Mouse (Mus musculus) lung, postnatal 14 days (tissue): Measurements from ENCODE around the gene Abhd4.
A peak's percentile ranks its signal among the peaks of the same experiment; 100 is the strongest.
"Not testable (repeated sequence)": the region's sequence is repeated elsewhere in the genome, so short reads cannot be mapped to it uniquely, and the experiment has no call there.

ENCODE experiments used
- DNase-seq: peaks from one replicate; pipeline ENCODE4 v3.0.0; 2021

Abhd4 gene

DNA sequence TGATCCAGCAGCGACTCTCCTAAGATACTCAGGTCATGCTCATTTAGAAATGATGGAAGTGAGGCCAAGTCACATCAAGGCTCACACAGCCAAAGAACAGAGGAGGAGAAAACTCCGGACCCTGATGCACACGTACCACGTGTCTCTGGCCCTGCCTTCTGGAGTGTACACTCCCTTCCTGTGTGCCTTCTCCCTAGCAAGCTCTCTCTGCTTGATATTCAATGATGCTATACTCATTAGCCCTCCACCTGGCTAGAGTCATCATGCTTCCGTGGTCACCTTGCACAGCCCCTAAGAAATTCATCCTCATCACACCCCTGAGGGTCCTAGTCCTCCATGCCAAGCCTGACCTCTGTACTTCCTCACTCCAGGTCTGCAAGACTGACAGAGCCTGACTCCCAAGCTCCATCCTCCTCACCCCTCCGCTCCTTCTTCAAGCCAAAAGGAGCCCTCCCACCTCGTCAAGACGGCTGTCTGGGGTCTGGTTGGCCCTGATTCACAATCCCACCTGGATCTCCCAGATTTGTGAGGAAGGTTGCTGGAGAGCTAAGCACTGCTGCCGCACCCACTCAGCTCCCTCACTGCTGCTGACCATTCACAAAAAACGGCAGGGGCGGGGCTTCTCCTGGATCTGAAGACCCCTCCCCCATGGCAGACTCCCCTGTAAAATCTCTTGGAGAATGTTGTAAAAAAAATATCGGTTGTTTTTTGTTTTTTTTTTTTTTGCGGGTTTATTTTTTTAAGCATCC, 30.5 kb upstream of the Abhd4 start:
- DNase-seq = no peak

DNA sequence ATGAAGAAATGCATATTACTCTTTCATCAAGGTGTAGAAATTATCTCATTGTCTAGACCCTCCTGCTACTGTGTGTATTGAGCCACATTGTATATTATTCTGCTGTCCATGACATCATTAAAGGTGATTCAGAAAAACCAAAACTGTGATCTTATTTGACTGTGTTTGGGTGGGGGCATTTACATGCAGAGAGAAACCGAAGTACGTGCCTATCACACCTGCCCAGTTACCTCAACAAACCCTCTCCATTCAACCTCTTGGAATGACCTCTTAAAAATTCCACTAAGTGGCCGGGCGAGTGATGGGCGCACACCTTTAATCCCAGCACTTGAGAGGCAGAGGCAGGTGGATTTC, 29.9 kb upstream of the Abhd4 start:
- DNase-seq = no peak

DNA sequence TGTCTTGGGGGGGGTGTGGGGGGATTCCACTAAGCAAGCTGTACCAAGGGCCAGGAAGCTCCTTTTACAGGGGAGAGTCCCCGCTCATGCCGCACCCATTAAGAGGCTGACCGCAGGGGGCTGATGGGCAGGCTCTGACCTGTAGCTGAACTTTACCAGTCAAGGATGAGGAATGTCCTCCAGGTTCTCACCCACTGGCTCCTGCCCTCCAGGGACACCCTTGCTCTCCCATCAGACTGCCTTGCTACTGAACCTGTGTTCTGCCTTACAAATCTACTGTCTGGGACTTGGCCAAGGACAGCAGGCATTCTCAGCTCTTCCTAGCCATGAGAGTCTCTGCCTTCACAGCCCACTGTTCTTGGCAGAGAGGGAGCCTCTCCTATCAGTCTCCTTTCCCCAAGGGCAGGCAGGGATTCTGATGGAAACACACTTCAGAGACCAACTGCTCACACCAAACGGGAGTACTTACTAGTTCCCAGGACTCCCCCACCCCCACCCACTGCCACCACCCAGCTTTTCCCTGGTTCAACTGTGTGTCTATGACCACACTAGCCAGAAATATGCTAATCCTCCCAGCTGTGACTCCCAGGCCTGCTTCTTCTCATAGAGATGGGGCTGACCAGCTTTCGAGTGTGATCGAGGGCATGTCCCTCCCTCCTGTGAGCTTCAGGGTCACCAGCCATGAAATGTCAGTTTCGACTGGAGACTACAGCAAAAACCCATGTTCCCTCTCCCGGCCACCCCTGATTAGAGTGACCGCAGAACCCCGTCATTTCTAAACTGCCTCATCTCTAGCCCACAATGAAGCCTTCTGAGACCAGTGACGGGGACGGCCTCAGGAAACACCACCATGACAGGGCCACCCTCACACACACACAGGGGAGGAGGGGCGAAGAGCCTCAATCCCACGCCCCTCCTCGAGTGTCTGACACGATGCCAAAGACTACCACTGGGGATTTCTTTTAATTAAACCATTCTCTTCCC, 29.2 kb upstream of the Abhd4 start:
- no peak for DNase-seq

DNA sequence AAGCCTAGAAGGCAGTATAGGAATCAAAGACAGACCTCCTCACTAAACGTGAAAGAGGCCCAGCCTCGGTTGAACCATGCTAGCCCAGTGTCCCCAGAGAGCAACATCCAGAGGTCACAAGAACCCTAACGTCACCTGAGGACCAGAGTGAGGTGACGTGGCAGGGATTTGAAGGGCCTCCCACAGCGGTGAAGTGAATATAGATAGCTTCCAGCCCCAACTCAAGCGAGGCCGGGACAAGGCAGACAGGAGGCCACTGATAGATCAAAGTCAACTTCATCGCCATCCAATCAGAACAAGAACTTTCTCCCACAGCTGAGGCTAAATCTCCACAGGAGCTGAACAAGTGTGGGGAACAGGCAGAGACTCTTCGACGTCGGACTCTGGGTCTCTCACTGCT, 28.3 kb upstream of the Abhd4 start:
- DNase-seq = no peak

DNA sequence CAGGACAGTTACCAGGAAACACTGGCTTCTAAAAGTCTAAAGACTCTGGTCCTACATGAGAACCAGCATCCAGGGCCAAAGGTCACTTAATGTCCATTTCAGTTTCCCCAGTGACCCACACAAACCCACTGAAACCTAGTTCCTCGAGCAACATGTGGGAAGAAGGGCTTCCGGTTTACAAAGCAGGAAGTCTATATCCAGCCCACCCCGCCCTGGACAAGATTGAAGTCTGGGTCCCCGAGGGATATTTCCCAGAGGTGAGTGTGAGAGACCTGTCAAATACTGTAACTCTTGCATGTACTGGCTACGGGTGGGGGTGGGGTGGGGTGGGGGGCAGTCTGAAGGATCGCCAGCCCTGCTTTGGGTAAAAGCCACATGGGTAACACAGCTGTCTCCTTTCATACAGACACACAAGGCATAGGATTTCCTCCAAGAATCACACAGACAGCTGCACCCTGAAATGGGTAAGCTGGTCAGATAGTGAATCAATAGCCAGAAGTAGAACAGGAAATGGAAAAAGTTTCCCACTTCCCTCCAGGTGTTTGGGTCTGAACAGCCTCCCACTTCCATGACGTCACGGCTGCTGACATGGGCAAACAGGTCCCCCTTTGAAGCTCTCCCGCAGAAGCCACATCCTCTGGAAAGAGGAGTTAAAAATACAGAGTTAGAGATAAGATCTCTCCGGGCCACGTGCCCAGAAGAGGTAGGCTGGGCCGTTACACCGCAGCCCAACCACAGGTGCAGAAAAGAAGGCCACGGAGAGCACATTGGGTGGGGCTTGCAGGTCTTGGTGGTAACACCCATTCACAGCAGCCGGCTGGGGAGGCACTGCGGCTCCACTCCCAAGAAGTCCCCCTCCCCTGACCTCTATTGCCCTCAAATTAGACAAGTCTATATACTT, 26.8 kb upstream of the Abhd4 start:
- DNase-seq = peak; percentile 76

DNA sequence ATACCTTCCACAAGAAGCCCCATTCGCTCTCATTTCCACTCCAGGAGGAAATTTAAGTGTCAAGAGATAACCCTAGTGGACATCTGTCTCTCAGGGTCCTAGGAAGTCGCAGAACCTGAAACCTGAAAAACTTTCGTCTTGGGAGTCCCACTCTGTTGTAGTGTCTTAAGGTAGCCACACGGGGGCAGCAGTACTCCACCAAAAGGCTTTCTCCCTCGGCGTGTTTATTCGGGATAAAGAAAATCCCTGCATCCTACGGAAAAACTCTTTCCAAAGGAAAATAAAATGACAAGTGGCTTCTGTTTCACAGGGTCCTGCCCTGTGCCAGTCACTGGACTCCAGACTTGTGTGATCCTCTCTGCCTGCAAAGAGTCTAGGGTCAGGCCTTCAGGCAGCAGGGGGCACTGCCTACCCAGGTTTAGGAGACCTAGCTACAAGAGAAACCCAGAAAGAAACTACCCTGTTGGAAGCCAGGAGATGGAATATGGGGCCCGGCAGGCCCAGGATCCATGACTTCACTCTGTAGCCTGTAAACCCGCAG, 26.0 kb upstream of the Abhd4 start:
- peak; percentile 76 for DNase-seq

DNA sequence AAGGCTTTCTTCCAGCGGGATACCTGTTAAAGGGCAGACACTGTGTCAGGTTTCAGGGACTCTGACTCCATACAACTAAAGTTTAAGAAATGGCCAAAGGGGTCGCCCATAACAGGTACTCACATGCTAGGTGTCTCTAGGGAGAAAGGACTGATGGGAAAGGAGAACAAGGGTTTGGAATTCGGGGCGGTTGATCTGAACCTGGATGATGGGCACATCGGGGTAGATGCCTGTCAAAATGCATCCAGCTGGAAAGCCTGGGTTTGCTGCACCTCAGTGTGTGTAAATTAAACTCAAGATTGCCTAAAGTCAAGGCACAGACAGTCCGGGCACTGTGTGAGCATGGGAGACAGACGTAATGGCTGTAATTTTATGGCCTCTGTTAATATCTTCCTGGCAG, 25.5 kb upstream of the Abhd4 start:
- DNase-seq = no peak

DNA sequence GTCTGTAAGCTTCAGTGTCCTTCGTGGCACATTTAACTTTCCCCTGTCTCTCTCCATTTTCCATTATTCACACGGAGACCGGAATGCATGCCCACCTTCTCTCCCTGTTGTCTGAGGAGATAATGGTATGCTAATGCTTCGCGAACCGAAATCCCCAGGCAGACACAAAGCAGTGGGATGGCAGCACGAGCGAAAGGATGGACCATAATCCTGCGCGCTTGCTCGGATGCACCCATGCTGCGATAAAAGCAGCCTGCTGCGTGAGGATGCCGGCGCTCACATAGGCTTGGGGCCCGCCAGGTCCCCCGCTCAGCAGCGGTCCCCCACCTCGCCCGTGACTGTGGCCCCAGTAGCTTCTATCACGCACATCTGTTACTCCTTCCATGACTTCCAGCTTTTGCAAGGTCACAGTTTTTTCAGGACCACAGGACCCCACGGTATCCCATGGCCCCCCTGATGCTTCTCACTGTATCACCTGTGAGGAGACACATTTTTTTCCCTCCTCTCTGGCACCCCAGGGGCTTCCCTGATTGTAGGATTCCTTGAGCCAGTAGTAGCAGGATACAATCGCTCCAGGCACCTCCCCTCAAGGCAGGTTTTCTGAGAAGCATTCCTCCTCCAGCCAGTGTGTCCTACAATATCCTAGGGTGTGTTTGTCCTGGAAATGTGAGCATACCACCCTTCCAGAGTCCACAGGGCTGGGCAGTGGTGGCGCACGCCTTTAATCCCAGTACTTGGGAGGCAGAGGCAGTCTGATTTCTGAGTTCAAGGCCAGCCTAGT, 24.9 kb upstream of the Abhd4 start:
- no peak for DNase-seq

DNA sequence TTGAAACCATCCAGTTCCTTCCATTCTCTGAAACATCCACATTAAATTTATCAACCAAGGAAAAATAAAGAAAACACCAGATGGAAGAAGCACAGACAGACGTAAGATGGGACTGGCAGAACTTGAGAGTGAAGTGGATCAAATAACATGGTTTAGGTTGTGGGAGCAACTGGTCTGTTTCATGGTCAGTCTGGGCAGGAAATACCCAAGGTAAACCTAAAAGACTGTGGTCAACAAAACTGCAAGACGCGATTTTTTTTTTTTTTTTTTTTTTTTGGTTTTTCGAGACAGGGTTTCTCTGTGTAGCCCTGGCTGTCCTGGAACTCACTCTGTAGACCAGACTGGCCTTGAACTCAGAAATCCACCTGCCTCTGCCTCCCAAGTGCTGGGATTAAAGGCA, 24.1 kb upstream of the Abhd4 start:
- DNase-seq = not testable (repeated sequence)

DNA sequence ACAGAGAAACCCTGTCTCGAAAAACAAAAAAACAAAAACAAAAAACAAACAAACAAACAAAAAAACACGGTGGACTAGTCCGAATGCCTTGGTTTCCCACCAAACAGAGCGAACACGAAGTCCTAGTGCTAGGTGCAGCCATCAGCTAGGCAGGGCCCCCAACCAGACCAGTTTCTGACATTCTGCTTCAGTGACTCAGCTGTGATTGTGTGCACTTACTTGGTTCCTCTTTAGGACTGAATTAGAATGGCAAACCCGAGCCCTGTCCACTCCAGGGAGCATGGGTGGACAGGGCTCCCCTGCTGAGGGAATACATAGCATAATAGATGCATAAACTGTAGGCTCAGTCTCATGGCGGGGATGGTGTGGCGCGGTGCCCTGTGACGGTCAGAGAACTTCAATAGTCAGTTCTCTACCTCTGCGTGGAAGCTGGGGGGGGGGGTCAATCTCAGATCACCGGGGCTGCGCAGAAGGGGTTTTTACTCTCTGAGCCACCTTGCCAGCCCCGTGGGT, 23.3 kb upstream of the Abhd4 start:
- no peak for DNase-seq

DNA sequence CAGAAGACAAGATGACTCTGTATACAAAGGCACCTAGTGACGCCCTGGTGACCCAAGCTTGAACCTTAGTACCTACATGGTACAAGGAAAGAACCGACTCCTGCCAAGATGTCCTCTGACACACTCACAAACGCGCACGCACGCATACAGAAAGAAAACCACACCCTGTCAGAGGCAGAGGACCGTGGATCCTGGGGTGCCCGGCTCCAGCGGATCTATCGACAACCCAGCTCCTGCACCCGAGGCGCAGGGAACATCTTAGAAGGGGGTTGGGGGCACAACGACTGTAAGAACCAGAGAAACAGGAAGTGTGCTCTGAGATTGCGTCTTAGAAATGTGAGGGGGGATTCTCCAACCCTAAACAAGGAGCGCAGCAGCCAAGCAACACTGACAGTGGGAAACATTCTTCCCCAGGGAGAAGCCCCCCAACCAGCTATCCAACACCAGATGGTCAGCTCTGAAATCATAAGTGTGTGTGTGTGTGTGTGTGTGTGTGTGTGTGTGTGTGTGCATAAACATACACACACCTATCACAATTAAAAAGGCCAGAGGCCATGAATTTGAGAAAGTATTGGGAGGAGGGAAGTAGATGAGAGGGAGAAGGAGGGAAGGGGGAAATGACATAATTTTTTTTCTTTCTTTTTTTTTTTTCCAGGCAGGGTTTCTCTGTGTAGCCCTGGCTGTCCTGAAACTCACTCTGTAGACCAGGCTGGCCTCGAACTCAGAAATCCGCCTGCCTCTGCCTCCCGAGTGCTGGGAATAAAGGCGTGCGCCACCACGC, 22.6 kb upstream of the Abhd4 start:
- no peak for DNase-seq

DNA sequence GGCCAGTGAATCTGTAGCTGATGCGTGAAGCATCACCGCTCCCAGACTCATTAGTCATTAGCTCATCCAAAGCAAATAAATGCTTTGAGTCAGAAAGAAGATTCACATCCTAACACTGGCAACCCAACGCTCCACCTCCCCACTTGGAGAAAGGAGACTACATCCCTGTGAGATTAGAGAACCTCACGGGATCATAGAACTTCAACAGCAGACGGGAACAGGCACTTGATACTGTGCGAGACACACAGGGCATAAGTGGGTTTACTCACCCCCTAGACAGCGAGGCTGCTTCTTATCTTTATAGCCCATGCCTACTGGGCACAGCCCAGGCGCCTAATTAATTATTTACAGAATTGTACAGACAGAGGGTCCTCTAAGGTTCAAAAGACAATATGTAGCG, 21.8 kb upstream of the Abhd4 start:
- DNase-seq = no peak

DNA sequence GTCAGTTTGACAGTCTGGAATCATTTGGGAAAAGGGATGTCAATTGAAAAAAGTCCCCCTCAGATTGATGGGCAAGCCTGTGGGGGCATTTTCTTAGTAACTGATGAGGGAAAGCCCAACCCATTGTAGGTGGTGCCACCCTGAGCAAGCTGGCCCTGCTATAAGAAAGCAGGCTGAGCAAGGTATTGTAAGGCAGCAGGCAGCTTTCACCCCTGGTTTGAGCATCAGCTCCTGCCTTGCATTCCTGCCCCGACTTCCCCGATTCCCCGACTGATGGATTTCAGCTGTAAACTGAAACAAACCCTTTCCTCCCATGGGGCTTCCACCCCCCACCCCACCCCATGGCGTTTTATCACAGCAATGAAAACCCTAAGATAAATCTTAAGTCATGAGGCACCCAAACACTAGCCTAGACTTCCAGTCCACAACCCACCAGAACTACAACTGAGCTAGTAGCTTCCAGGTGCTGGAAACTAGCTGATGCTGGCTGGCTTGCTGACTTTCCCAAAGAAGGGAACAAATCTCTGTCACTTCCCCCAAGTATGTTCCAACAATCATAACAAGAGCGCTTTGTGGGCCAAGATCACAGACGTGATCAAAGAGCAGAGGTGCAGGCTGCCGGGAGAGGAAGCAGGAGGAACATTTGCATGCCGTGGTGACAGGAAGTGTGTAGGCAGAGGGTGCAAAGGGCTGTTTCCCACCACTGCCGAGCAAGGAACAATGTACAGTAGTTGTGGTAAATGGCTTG, 21.0 kb upstream of the Abhd4 start:
- peak; percentile 59 for DNase-seq

DNA sequence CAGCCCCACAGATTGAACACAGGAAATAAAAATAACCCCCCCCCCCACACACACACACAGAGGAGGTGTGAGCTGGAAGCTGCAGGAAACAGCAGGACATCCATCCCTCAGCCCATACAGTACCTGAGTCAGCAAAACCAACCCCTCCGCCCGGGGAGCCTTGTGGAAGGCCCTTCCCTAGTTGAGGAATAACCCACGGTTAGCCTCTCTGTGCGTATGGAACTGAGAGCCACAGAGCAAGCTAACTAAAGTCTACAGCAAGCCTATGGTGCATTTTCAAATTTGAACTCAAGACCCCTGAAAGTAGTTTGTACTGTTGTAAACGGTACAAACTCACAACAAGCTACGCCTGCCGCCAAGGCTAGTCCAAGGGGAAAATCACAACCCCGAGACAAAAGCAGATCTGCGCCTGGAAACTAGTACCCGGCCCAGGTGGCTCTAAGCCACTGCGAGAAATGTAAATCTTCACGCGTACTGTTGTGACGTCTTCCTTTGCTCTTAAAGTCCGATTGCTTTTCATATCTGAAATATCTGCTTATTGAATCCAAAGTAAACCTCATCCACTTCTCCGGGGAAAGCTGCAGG, 20.3 kb upstream of the Abhd4 start:
- no peak for DNase-seq

DNA sequence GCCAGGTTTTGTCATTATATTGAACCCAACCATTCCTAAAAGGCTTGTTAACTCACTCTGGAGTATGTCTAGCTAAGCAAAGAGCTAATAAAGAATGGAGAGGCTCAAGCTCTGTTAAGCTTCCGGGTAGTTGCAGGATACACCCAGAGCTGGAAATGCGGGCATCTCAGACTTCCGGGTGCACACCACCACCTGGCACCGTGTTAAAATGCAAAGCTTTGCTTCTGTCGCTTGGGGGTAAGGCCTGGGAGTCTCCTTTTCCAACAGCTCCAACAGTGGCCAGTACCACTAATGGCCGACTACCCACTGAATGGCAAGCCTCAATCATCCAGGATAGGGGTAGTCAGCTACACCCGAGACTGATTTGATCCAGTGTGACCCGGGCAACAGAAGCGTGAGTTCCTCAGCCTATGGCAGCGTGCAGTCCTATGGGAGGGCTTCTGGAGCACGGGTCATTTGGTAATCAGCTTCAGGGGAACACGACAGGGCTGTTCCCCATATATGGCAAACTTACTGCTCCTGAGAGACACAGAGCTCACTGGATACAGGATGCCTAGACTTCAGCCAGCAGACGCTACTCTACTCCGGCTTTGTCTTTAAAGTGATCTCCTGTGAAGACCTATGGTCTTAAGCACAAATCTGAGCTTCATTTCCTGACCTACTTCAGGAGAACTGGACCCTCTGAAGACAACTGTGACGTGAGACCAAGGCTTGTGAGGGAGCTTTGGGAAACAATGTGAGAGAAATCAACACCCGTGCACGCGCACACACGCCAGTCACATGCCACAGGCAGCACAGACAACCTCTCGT, 19.6 kb upstream of the Abhd4 start:
- DNase-seq = no peak

DNA sequence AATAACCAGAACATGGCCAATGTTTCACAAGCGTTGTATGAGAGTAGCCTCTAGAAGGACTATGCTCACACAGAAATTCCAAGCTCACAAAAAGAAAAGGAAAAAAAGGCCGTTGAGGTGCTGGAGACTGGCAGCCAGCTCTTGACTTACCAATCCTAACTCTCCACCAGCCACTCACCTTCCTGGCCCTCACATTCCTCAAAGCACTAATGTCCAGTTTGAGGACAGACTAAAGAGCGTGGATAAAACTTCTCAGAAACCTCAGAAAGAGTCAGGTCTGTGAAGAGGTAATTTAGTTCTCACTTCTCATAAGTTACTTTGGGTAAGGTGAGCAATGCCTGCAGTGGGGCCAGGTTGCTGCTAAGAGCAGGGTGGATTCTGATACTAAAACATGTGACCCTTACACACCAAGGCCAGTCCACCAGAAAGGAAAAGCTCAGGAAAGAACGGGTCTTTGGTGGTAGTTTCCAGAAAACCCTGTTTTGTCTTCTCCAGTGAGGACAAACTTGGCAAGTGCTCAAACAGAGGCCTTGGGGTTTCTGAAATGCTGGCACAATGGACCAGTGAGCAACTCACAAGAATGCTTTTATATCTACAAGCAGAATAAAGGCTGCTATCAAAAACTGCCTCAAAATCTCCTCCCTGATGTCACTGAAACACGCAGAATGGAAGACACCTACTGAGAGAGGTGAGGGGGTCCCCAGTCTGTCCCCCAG, 18.0 kb upstream of the Abhd4 start:
- no peak for DNase-seq

DNA sequence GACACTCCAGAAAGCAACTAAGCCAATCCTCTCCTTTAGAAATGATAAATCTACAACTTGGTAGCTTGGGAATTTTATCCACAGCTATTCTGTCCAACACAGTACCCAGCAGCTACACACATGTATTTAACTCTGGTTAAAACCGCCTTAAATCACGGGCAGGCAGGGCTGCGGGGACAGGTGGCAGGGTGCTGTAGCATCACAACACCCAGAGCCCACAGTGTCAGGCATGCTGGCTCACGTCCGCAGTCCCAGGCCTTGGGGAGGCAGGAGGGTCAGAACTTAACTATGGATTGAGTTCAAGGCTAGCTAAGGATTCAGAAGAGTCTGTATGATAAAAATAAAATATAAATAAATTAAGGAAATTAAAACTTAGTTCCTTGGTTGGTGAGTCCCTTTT, 17.1 kb upstream of the Abhd4 start:
- DNase-seq = no peak
